Mouse (Mus musculus): ENCODE data around the gene Cebpb. TPM values are rescaled to one million over a fixed set of nuclear protein-coding genes. Genes with fewer than 3 reads are reported as not detected.

Cebpb gene
- total RNA-seq, 2 experiments from 2014 or later: 106 to 181 TPM

GRCm38 (mm10) chr2:167657973-167658372, 30.7 kb upstream of the Cebpb start:
- TF ChIP-seq CTCF (IDR thresholded peaks at IDR 0.05): no peak
- intact Hi-C loops (cut with DNase I): no loop called here
- no peak for DNase-seq
- Histone ChIP-seq H3K27ac (peak overlapping the region; percentile 71), H3K4me3 (no peak overlapping the region)

- Histone ChIP-seq H3K27ac (peak overlapping the region; percentile 92), H3K4me3 (peak overlapping the region; percentile 91; the same call in 1 of the 2 replicates)
- no peak for TF ChIP-seq CTCF (IDR thresholded peaks at IDR 0.05)
- intact Hi-C loops (cut with DNase I): no loop called here
- no peak for DNase-seq
These were observed 30.0 kb upstream of the Cebpb start for GRCm38 (mm10) chr2:167658712-167659111.

- H3K27ac ChIP-seq: peak overlapping the region; percentile 92
- intact Hi-C loops (cut with DNase I): no loop called here
- peak overlapping the region; percentile 91 for H3K4me3 ChIP-seq
- DNase-seq: no peak
- TF ChIP-seq CTCF (IDR thresholded peaks at IDR 0.05): no peak
These were observed 29.4 kb upstream of the Cebpb start for GRCm38 (mm10) chr2:167659177-167659846.

DNA sequence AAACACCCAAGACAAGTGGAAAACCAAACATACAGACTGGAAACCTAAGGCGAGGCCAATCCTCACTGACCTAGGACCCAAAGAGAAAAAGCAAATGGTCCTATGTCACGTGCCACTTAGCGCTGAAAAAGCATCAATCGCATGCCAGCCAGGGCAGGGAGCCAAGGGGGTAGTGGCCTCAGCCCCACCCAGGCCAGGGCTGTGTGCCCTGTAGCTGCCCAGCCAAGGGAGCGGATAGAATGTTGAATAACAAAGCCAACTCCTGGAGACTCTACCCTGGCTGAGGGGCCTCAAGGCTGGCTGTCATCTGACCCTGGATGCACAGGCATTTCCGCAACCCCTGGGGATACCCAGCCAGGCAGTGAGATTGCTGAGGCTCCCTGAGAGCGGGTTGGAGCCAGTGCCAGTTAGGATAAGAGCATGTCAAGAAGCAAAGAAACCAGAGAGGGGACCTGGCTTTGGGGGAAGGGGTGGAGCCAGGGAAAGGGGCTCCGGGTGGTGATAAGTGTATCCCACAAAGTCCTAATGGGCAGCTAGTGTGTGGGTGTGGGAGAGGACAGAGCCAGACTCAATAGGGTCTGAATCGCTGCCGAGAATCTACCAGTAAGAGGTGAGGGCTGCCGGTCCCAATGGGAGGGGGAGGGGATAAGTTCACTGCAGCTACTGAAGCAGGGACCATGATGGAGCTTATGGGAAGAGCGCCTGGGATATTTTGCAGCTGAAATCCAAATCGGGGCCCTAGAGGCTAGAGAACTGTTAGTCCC, 28.7 kb upstream of the Cebpb start:
- DNase-seq: peak; percentile 79
- H3K4me3 ChIP-seq: peak overlapping the region; percentile 91
- TF ChIP-seq CTCF (IDR thresholded peaks at IDR 0.05): no peak
- H3K27ac ChIP-seq: peak overlapping the region; percentile 92
- intact Hi-C loops (cut with DNase I): loop anchor here (5.0 kb wide), 1 partner anchor 123 kb away; the partner anchor contains the start of gene Snai1

- TF ChIP-seq CTCF (IDR thresholded peaks at IDR 0.05): no peak
- H3K27ac ChIP-seq: peak overlapping the region; percentile 92
- intact Hi-C loops (cut with DNase I): loop anchor here (5.0 kb wide), 1 partner anchor 123 kb away; the partner anchor contains the start of gene Snai1
These were observed 28.1 kb upstream of the Cebpb start for GRCm38 (mm10) chr2:167660611-167660971.

GRCm38 (mm10) chr2:167661270-167662203, 27.2 kb upstream of the Cebpb start, which contains the start of gene Gm20431:
Gene Gm20431, minus strand, starts transcription at chr2:167661496.
- no peak for TF ChIP-seq CTCF (IDR thresholded peaks at IDR 0.05)
- intact Hi-C loops (cut with DNase I): loop anchor here (5.0 kb wide), 1 partner anchor 124 kb away; the partner anchor contains the start of gene Snai1
- H3K27ac ChIP-seq: peak within 1 kb of the TSS; percentile 92
- peak; percentile 99 for DNase-seq
- peak within 1 kb of the TSS; percentile 91 for H3K4me3 ChIP-seq

More at GRCm38 (mm10) chr2:167660611-167660971, 28.1 kb upstream of the Cebpb start:
- H3K4me3 ChIP-seq: peak overlapping the region; percentile 91
- no peak for DNase-seq

GRCm38 (mm10) chr2:167662713-167663112, 26.0 kb upstream of the Cebpb start:
- TF ChIP-seq CTCF (IDR thresholded peaks at IDR 0.05): no peak
- H3K4me3 ChIP-seq: no peak overlapping the region; the same call in 1 of the 2 replicates
- no peak for DNase-seq
- intact Hi-C loops (cut with DNase I): loop anchor here (5.0 kb wide), 1 partner anchor 125 kb away; the partner anchor contains the start of gene Snai1
- no peak overlapping the region for H3K27ac ChIP-seq

DNA sequence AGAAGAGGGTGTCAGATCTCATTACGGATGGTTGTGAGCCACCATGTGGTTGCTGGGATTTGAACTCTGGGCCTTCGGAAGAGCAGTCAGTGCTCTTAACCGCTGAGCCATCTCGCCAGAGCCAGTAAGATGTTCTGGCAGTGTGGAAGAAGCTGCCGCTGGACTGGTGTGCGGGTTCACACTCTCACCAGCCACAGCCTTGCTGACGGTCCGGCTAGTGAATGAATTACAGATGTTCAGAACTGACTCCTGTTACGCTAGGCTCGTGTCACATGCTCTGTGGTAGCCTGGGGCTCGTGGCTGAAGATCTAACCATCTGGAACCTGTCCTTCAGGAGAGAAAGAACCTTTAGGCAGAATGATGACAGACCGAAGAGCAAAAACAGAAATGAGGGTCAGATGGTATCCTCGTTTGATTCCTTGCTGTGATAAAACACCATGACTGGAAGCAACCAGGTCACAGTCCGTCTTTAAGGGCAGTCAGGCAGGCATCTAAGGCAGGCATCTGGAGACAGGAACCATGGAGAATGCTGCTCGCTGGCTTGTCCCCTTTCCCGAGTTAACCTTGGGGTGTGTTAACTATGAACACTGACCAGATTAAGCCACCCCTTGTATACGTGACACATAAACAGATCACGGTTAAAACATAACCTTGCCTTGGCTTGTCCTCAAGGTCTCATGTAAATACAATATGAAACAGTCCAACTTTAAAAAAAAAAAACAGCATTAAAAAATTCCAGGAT, 22.6 kb upstream of the Cebpb start:
- intact Hi-C loops (cut with DNase I): no loop called here
- no peak for TF ChIP-seq CTCF (IDR thresholded peaks at IDR 0.05)
- DNase-seq: no peak
- Histone ChIP-seq H3K4me3 (no peak overlapping the region), H3K27ac (no peak overlapping the region)

DNA sequence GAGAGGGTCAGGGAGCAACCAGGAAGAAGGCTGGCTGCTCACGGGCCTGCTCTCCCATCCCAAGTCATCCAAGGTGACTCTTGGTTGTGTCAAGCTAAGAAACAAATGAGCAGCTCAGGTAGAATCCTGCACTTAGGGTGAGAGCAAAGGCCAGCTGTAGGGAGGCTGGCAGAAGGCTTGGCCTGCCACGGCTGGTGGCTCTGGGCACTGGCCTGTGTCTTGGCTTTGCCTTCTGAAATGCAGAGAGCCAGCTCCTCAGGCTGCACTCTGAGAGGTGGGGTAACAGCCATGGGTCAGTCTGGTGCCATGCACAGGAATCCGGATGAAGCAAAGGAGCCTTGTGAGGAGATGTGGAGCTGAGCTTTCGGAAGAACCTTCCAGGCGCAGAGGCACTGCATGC, 20.3 kb upstream of the Cebpb start:
- no peak overlapping the region for H3K4me3 ChIP-seq
- no peak for TF ChIP-seq CTCF (IDR thresholded peaks at IDR 0.05)
- no peak overlapping the region for H3K27ac ChIP-seq
- DNase-seq: no peak
- intact Hi-C loops (cut with DNase I): no loop called here

GRCm38 (mm10) chr2:167669398-167669797, 19.3 kb upstream of the Cebpb start:
- H3K27ac ChIP-seq: no peak overlapping the region
- DNase-seq: no peak
- intact Hi-C loops (cut with DNase I): no loop called here
- no peak overlapping the region for H3K4me3 ChIP-seq
- TF ChIP-seq CTCF (IDR thresholded peaks at IDR 0.05): no peak

DNA sequence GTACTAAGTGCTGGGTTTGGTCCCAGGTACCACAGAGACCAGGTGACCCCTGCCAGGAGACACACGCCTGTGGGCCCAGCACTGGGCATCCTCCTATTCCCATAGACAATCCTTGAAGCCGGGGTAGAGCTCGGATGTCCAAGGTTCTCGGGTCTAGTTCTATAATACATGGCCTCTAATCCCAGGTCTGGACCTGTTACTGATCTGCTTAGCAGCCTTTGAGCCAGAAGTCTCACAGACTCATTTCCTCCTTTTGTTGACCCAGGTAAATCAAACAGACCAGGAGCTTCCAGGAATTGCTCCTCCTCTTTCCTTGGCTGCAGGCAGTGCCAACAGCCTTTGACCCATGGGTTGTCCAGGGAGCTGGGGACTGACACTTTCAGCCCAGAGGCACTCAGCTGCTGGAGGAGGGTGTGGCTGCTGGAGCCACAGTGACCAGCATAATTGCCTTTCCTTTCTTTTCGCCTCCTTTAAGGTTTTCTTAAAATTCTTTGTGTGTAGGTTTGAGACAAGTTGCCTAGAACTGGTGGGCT, 17.5 kb upstream of the Cebpb start:
- Histone ChIP-seq H3K27ac (peak overlapping the region; percentile 77), H3K4me3 (no peak overlapping the region)
- intact Hi-C loops (cut with DNase I): no loop called here
- no peak for DNase-seq
- TF ChIP-seq CTCF (IDR thresholded peaks at IDR 0.05): no peak
